Mouse (Mus musculus): ENCODE data around the gene Pip5k1b.
"Not testable (repeated sequence)": the region's sequence is repeated elsewhere in the genome, so short reads cannot be mapped to it uniquely, and the experiment has no call there.

DNA sequence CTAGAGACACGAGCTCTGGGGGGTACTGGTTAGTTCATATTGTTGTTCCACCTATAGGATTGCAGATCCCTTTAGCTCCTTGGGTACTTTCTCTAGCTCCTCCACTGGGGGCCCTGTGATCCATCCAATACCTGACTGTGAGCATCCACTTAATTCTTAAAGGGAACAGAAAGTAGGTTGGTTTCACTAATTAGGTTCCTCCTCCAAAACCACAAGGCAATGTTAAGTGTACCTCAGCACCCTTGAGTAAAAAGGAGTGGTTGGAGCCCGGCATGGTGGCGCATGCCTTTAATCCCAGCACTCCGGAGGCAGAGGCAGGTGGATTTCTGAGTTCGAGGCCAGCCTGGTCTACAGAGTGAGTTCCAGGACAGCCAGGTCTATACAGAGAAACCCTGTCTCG is 3.0 kb downstream of the Pip5k1b start:
- not testable (repeated sequence) for TF ChIP-seq MAFK (IDR thresholded peaks at IDR 0.05; ENCODE audit: insufficient read depth, low read depth, low read length); HCFC1 (IDR thresholded peaks at IDR 0.05; ENCODE audit: borderline replicate concordance, insufficient read depth, low read length); CHD2 (IDR thresholded peaks at IDR 0.05; ENCODE audit: low read depth, low read length)
